In the genomic region with DNA sequence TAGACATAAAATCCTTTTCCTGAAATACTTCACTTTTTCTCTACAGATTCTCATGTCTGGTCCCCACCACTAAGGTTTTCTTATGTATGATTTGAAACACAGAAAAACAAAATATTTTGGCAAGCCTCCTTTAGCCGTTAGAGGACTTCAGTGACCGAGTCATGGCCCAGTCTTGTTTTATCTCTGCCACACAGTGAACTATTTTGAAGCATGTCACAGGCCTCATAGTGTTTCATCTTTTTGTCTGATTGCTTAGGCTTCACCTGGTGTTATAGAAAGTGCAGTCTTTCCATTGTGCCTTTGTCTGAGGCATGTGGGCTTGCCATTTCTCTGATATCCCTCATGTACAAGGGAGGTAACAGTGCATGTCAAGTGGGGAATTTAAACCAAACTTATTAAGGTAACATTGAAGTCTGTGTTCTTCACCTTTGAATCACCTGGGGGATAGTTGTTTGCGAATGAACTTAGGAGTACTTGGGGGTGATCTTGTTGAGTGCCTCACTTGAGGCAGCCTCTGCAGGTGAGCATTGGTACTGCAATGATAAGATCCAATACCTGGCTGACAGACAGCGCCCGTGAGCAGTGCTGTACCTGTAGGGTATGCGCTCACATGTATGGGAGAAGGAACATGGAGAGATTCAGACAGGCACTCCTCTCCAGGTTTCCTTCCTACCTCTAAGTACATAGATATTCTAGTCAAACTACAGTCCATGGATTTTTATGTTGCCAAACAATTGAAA, we compare ENCODE assay signal across 8 mouse cellular contexts. TPM values are rescaled to one million over a fixed set of nuclear protein-coding genes. Genes with fewer than 3 reads are reported as not detected.
DNase-seq lines count a peak whose midpoint lies in the region; ATAC-seq and TF ChIP-seq lines count a peak whose summit lies in the region.

No protein-coding gene starts in this region.

- 0 out of 2 replicates have a peak, but pooled peaks have one; percentile 38 for ATAC-seq in forebrain, embryonic 15.5 days (replicated peaks)
- no peak; the same call in 1 of the 2 replicates for ATAC-seq in forebrain, embryonic 11.5 days (replicated peaks; ENCODE audit: low FRiP score)
- ATAC-seq in lung, embryonic 14.5 days (ENCODE audit: insufficient read depth): no peak

- no peak overlapping the region for H3K4me2 ChIP-seq in forebrain, embryonic 15.5 days (replicated peaks)
- no peak overlapping the region for H3K4me2 ChIP-seq in forebrain, embryonic 11.5 days (ENCODE audit: low read depth, low read length, severe bottlenecking)
- no peak overlapping the region for H3K4me2 ChIP-seq in lung, embryonic 14.5 days

- no peak overlapping the region for H3K4me3 ChIP-seq in forebrain, embryonic 15.5 days
- no peak overlapping the region for H3K4me3 ChIP-seq in forebrain, embryonic 11.5 days (ENCODE audit: low read depth, low read length)
- no peak overlapping the region for H3K4me3 ChIP-seq in lung, embryonic 14.5 days (ENCODE audit: low read depth, low read length)
- H3K4me3 ChIP-seq in midbrain, embryonic 10.5 days: no peak overlapping the region

- WGBS in forebrain, embryonic 15.5 days: 76% methylated on average over 6 of the region's 6 CpGs
- 80% methylated on average over 6 of the region's 6 CpGs for WGBS in forebrain, embryonic 11.5 days
- 78% methylated on average over 6 of the region's 6 CpGs for WGBS in lung, embryonic 14.5 days
- WGBS in midbrain, embryonic 10.5 days: 78% methylated on average over 6 of the region's 6 CpGs

- no peaks in the 10 kb centered on the region for H3K9me3 ChIP-seq in forebrain, embryonic 15.5 days
- H3K9me3 ChIP-seq in forebrain, embryonic 11.5 days (ENCODE audit: control insufficient read depth, low read length): no peaks in the 10 kb centered on the region
- no peaks in the 10 kb centered on the region for H3K9me3 ChIP-seq in lung, embryonic 14.5 days (ENCODE audit: low read depth, low read length)
- H3K9me3 ChIP-seq in midbrain, embryonic 10.5 days (replicated peaks): no peaks in the 10 kb centered on the region

- no peak for DNase-seq in forebrain, embryonic 11.5 days (ENCODE audit: low spot score)
- DNase-seq in A20 (ENCODE audit: low read depth, low spot score): peak; percentile 59
- peak; percentile 51 for DNase-seq in brain, adult 2 months (ENCODE audit: low read depth, low spot score)
- DNase-seq in lung, embryonic 14.5 days: peak; percentile 40
- DNase-seq in thymus, postnatal 4 days: peak; percentile 74
- no peak for DNase-seq in layer of hippocampus, postnatal 14 days (ENCODE audit: low spot score in 2 of 2)
- DNase-seq in midbrain, embryonic 10.5 days (ENCODE audit: low spot score): no peak

- H3K27me3 ChIP-seq in forebrain, embryonic 15.5 days: no peaks in the 10 kb centered on the region
- no peaks in the 10 kb centered on the region for H3K27me3 ChIP-seq in forebrain, embryonic 11.5 days (ENCODE audit: control insufficient read depth, insufficient read depth, low read length)
- no peaks in the 10 kb centered on the region for H3K27me3 ChIP-seq in lung, embryonic 14.5 days (ENCODE audit: insufficient read depth, low read length)
- H3K27me3 ChIP-seq in midbrain, embryonic 10.5 days (ENCODE audit: low read depth, poor library complexity, severe bottlenecking): no peaks in the 10 kb centered on the region

- H3K36me3 ChIP-seq in forebrain, embryonic 15.5 days: no peaks in the 10 kb centered on the region; the same call in 1 of the 2 replicates
- H3K36me3 ChIP-seq in forebrain, embryonic 11.5 days (ENCODE audit: control insufficient read depth, insufficient read depth, low read length): no peaks in the 10 kb centered on the region; the same call in 1 of the 2 replicates
- H3K36me3 ChIP-seq in lung, embryonic 14.5 days (ENCODE audit: insufficient read depth): peaks cover 21% of the 10 kb centered on the region; the same call in 1 of the 2 replicates
- peaks cover 12% of the 10 kb centered on the region; the same call in 1 of the 2 replicates for H3K36me3 ChIP-seq in midbrain, embryonic 10.5 days

- peak; percentile 55 for TF ChIP-seq CTCF in lung, embryonic 14.5 days (IDR thresholded peaks at IDR 0.05; ENCODE audit: low read depth)

- no peak overlapping the region for H3K27ac ChIP-seq in forebrain, embryonic 15.5 days (replicated peaks)
- H3K27ac ChIP-seq in forebrain, embryonic 11.5 days (ENCODE audit: low read depth, low read length): no peak overlapping the region
- no peak overlapping the region for H3K27ac ChIP-seq in lung, embryonic 14.5 days (ENCODE audit: low read depth)
- H3K27ac ChIP-seq in midbrain, embryonic 10.5 days (replicated peaks): no peak overlapping the region

- H3K4me1 ChIP-seq in forebrain, embryonic 15.5 days: peaks cover 13% of the 10 kb centered on the region
- no peaks in the 10 kb centered on the region for H3K4me1 ChIP-seq in forebrain, embryonic 11.5 days (replicated peaks; ENCODE audit: control insufficient read depth, insufficient read depth, low read length)
- no peaks in the 10 kb centered on the region for H3K4me1 ChIP-seq in lung, embryonic 14.5 days (ENCODE audit: insufficient read depth)
- H3K4me1 ChIP-seq in midbrain, embryonic 10.5 days: no peaks in the 10 kb centered on the region; the same call in 1 of the 2 replicates

- H3K9ac ChIP-seq in forebrain, embryonic 15.5 days (replicated peaks): no peak overlapping the region
- H3K9ac ChIP-seq in forebrain, embryonic 11.5 days (ENCODE audit: low read length): no peak overlapping the region
- H3K9ac ChIP-seq in lung, embryonic 14.5 days: no peak overlapping the region

RNA-seq across cellular contexts. Expression of a gene that starts 57.7 kb away (rescaled TPM):
- 168 and 169 TPM in 2 replicates for polyA plus RNA-seq in forebrain, embryonic 15.5 days (2015; fragmentation: Nextera tagmentation; extraction: Ambion mirVana)
- 241 and 261 TPM in 2 replicates for polyA plus RNA-seq in forebrain, embryonic 11.5 days (2014; fragmentation: Nextera tagmentation; extraction: Ambion mirVana)
- polyA plus RNA-seq in lung, embryonic 14.5 days (2014; fragmentation: Nextera tagmentation; extraction: Ambion mirVana): 193 and 204 TPM in 2 replicates
- 100 to 1,000 TPM; 106 to 114 TPM for total RNA-seq in layer of hippocampus, postnatal 14 days (2021)
- polyA plus RNA-seq in midbrain, embryonic 10.5 days (2016; fragmentation: Nextera tagmentation; extraction: Ambion mirVana): 231 and 235 TPM in 2 replicates

RNA-seq across cellular contexts. Expression of a gene that starts 58.1 kb away (rescaled TPM):
- polyA plus RNA-seq in forebrain, embryonic 15.5 days (2015; fragmentation: Nextera tagmentation; extraction: Ambion mirVana): 4.0 and 5.7 TPM in 2 replicates
- 9.3 and 10.4 TPM in 2 replicates for polyA plus RNA-seq in forebrain, embryonic 11.5 days (2014; fragmentation: Nextera tagmentation; extraction: Ambion mirVana)
- 6.0 and 6.9 TPM in 2 replicates for polyA plus RNA-seq in lung, embryonic 14.5 days (2014; fragmentation: Nextera tagmentation; extraction: Ambion mirVana)
- 10 to 100 TPM; 19.1 to 20.0 TPM for total RNA-seq in layer of hippocampus, postnatal 14 days (2021)
- 3.5 and 3.6 TPM in 2 replicates for polyA plus RNA-seq in midbrain, embryonic 10.5 days (2016; fragmentation: Nextera tagmentation; extraction: Ambion mirVana)

Comparison
In these comparisons a context has a peak if more than half of its experiments do, and no peak if none do; other contexts are left out.
1. DNase-seq: peak in A20 (single experiment), brain, adult 2 months (single experiment), lung, embryonic 14.5 days (single experiment) and thymus, postnatal 4 days (single experiment); none in forebrain, embryonic 11.5 days (single experiment), layer of hippocampus, postnatal 14 days (0 of 2) and midbrain, embryonic 10.5 days (single experiment).